Mouse (Mus musculus): ENCODE results near the gene Efna4.

Efna4 gene

DNA sequence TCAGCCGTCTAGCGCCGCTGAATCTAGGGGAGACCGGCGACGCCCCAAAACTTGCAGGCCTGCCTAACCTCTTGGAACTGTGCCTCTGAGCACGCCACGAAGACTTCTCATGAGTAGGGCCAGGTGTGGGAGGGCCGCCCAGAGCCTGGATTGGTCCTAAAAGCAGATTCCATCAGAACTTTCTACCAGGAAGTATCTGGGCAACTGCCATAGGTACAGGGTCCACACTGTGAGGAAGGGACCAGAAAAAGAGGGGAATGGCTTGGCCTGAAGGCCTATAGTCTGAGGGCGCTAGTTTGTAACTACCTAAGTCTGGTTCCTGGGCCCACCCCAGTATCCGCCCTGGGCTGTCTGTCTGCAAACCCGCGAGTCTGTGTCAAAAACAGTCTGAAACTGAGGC, 6.3 kb downstream of the Efna4 start:
- no peak for DNase-seq (ENCODE audit: low read depth, low spot score)

DNA sequence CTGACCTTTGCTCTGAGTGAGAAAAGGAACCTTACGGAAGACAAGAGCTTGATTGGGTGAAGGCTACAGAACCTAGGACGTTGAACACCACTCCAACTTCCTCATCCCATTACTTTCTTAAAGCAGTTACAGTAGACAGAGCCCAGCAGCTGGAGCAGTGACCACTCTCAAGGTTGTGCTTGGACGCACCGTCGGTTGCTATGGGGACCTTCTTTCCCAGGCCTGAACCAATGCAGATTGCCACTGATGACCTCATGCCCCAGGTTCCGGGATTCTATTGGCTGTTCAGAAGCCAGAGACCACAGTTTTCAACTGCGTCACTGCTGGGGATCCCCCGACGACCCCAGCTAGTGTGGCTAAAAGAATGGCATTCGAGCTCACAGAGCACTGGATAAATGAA, 6.9 kb downstream of the Efna4 start:
- DNase-seq (ENCODE audit: low read depth, low spot score) = peak; percentile 75

DNA sequence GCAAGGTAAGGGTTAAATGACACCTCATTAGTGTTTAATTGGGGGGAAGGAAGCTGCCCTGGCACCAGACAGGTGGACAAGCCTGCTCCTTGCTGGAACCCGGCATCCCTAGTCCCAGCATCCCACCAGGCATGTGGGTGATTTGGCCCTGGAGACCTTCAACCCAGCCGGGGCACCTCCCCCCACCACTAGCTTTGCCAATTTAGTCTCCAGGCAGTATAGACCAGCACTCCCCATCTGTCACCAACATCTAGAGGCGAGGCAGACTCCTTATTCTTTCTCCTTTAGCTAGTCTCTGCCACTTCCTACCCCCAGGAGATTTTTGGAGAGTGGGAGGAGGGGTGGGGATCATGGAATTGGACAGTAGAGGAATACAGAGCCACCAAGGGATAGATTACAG, 7.5 kb downstream of the Efna4 start:
- DNase-seq (ENCODE audit: low read depth, low spot score) = no peak

DNA sequence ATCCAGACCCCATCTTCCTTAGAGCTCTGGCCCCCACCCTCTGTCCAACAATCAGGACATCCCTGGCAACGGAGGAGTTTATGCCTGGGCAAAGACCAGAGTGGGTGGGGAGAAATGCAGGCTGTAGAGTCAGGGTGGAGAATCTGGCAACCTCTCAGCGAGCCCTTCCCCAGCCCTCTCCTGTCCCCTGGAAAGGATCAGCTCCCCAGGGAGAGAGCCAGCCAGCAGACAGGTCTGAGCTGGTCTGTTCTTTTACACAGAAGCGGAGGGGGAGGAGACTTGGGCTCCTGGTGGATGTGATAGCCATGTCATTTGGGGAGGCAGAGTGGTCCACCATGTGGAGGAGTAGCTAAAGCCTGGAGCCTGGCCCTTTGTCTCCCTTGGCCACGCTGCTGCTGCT, 9.2 kb downstream of the Efna4 start:
- no peak for DNase-seq (ENCODE audit: low read depth, low spot score)

DNA sequence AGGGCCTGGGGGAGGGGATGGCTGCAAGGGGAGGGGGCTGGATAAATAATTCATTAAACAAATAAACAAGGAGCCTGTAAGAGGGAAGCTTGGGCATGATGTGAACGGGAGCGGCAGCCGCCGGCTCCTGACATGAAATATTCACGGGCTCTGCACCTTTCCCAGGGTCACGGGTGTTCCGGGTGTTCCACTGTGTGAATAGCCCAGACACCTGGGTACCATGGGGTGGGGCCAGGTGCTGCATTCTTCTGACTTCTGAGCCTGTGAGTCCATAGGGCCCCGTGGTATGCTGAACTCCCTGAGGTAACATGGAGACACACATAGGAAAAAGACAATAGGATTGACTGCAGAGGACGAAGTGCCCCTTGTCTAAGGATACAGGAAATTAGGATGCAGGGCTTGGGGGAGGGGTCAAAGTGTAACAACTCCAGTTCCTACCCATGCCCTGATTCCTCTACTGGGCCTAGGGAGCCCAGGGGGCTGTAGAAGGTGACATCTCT, 10.4 kb downstream of the Efna4 start:
- DNase-seq (ENCODE audit: low read depth, low spot score) = no peak

DNA sequence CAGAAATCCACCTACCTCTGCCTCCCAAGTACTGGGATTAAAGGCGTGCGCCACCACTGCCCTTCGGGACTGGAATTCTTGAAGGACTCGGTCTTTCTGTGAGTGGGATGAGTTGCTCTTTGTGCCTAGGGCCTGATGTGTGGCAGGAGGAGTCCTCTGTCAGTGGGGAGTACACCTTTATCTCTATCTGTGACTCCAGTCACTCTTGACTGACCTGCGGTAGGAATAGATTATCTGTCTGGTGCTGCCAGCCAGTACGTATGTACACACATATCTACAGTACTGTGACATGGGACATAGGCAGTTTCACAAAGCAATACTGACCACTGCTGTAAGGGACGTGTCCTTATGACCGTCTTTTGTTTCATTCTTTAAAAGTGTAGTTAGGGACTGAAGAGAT, 11.9 kb downstream of the Efna4 start:
- no peak for DNase-seq (ENCODE audit: low read depth, low spot score)

DNA sequence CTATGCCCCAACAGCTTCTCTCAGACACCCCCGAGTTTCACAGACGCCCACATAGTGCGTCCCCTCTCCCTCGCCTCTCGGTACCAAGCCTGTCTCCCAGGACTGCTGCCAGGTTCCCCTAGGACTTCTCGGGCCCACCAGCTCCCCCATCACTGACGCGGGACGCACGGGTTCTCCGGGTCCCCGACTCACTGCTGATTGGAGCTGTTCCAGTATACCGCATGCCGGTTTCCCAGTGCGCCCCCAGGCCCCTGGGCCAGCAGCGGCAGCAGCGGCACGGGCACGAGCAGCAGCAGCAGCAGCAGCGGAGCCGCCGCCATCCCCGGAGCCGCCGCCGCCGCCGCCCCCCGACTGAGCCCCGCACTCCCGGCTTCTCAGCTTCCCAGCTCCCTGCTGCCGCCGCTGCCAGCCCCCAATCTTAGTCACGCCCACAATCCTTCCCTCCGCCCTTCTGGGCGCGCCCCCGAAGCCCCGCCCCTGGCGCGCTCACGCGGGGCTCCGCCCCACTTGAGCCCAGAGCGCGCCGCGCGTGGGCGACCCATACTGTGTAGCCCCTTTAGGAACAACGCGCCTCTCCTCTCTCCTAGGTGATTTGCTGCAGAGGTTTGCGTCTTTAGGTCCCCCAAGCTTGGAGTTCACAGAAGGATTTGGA, 15.2 kb downstream of the Efna4 start, which contains the start of gene Efna3:
Gene Efna3 (minus strand): TSS at position 452 of the 652 bp plus-strand sequence.
- peak; percentile 82 for DNase-seq (ENCODE audit: low read depth, low spot score)

DNA sequence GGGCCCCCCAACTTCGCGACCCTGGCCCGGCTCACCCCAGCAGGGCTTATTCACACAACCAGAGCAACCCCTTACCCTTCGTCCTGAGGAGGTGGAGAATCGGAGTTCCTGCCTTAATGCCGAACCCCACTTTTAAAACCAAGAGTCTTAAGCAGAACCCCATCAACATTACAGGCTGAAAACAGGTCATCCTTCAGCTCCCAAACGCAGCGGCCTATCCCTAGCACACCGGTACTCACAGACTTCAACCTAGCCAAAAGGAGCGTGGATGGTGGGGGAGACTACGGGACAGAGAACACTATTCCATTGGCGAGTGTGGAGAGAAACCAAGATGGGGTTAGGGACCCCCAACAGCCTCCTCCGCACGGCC, 15.7 kb downstream of the Efna4 start:
- no peak for DNase-seq (ENCODE audit: low read depth, low spot score)

DNA sequence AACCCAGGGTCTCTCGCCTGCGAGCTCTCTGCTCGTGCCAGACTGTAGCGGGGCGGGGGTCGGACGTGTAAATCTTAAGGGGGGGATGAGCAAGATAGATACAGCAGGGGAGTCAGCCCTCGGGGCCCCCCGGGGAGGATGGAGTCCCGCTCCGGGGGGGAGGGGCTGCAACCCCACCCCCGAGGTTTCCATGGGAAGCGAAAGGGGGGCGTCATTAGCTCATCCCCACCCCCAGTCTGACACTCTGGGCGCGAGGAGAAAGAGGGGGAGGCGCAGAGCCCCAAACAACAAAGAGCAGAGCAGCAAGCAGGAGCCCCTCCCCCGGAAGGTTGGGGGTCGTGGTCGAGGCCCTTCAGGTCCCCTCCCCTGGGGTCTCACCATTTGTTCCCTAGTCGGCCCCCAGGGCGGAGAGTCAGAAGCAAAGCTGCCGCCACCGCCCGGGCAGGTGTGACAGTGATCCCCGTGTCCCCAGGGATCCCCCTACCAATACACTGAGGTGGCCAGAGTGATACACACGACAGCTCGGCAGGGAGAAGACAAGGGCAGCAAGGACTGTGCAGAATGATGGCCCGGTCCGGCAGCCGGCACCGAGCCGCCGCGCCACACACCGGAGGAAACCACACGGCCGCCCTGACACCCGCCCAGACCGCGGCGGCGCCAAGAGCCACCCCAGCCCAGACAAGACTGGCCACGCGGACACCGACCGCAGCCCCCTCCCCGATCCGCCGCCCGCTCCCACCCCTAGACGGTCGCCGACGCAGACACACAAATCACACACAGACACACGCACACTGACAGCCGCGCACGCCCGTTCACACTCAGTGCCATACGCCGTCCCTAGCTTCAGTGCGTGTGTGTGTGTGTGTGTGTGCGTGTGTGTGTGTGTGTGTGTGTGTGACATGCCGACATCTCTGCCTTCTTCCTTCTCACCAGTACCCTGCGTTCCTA, 16.4 kb downstream of the Efna4 start:
- peak; percentile 61 for DNase-seq (ENCODE audit: low read depth, low spot score)

DNA sequence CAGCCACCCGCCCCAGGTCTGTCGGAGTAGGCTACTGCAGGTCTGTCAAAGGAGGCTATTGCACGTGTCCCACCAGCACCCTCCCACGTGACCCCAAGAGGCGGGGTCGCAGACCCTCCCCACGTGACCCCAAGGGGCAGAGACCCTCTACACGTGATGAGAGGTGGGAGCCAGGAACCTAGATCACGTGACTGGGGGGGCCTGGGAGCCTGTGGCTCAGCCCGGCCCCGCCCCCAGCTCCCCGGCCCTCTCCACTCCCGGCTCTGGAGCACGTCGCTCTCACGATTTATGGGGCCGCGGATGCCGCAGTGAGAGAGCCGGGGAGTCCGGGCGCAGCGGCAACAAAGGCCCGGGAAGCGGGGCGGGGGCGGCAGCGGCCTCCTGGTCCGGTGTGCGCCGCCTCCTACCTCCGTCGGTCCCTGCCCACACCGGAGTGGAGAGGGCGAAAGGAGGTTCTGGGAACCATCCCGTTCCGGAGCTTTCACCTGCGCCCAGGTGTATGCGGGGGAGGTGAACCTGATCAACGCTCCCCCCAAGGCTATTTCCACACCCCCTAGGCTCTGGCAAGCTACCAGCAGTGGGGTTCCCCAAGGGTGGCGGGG, 17.1 kb downstream of the Efna4 start:
- peak; percentile 88 for DNase-seq (ENCODE audit: low read depth, low spot score)

DNA sequence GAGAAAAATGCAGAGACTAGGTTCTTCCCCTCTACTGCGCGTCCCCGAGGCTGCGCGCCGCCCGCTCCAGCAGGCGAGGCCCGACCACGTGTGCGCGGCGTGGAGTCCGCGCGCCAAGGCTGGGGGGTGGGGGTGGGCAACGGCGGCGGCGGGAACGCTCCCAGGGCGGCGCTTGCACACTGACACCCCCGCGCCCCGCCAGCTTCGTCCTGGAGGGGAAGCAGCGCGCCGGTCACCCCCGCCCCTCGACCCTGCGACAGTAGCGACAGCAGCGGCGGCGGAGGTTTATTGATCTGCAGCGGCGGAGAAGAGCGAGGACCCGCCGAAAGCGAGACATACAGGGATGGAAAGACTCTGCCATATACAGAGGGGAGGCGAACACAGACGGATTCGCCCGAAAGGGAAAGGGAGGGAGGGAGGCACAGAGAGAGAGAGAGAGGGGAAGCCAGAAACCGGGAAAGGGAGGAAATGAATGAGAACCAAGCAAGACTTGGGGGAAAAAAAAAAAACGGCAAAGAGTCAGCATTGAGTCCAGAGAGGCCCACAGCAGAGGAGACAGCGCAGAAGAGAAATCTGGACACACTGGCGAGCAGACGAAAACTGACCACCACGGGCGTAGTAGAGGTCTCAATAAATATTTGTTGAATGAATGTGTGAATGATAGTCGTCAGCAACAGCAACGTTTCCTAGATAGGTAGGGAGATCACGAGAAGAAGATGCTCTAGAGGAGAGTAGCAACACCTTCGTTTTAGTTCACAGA, 18.1 kb downstream of the Efna4 start:
- no peak for DNase-seq (ENCODE audit: low read depth, low spot score)

DNA sequence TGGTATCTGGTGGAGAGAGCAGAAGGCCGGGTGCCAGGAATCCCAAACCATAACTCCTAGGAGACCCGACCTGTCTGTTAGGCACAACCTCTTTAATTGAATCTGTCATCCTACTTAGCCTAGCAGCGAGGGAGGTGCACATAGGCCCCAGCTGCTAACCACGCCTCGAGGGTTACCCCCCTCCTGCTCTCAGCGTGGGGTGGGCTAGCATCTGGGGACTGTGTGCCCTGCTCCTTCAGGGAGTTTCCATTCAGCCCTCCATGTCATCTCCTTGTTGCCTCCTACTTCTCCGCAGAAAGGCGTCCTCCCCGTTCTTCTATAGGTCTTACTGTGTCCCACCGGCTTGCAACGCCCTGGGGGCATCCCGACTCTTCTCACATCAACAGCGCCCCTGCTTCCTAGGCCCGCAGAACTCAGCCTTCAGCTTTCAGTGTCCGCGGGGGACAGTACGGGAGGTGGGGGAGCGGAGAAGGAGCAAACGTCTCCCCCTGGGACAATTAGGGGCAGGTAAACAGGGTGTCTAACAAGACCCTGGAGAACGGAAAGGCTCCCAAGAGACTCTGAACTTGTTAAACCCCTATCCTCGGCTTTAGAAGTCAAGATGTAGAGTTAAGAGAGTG, 18.7 kb downstream of the Efna4 start:
- no peak for DNase-seq (ENCODE audit: low read depth, low spot score)

DNA sequence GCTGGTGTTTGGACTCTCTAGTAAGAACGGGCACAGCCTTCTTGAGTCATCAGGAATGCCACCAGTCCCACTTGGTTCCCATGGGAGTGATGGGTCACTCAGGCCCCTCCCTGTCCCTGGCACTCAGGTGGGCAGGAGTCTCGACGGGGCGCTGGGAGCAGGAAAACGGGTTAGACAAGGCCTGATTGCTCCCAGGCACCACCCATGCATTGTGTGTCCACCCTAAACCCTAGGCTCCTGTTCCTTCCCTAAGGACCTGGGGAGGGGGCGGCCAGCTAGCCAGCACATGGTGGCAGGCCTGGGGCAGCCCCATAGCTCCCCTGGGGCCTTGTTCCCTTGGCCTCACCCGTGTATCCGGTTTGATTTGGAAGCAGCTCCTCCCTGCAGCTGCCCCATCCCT, 19.5 kb downstream of the Efna4 start:
- no peak for DNase-seq (ENCODE audit: low read depth, low spot score)

DNA sequence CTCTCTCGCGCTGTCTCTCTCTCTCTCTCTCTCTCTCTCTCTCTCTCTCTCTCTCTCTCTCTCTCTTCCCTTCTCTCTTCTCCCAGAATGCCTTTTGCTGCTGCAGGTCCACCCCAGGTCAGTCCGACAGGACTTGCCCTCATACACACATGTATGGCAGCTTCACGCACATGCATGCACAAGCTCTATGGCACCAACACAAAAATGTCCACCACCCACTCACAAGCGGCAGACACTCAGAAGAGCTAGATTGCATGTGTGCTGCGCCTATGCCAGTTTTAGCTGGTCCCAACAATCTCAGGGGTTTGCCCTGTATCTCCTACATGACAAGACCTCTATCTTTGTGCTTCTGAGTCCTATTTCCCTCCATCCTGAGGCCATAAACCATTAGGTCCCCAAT, 20.6 kb downstream of the Efna4 start:
- DNase-seq (ENCODE audit: low read depth, low spot score) = no peak

DNA sequence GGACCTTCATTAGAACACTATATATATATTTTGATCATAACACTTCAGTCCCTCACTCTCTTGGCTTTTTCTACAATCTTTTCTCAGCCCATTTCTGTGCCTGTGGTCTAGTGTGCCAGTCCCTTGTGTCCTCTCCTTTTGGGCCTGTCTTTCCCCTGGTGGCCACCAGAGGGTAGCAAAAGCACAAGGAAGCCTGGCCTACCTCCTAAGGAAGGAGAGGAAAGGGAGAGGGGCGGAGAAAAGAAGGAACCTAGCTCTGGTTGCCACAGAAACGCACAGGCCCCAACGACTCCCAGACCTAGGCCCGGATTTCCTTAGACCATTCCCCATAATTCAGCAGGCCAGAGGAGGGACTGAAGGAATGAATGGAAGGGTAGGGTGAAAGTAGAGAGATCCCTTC, 21.0 kb downstream of the Efna4 start:
- peak; percentile 94 for DNase-seq (ENCODE audit: low read depth, low spot score)

DNA sequence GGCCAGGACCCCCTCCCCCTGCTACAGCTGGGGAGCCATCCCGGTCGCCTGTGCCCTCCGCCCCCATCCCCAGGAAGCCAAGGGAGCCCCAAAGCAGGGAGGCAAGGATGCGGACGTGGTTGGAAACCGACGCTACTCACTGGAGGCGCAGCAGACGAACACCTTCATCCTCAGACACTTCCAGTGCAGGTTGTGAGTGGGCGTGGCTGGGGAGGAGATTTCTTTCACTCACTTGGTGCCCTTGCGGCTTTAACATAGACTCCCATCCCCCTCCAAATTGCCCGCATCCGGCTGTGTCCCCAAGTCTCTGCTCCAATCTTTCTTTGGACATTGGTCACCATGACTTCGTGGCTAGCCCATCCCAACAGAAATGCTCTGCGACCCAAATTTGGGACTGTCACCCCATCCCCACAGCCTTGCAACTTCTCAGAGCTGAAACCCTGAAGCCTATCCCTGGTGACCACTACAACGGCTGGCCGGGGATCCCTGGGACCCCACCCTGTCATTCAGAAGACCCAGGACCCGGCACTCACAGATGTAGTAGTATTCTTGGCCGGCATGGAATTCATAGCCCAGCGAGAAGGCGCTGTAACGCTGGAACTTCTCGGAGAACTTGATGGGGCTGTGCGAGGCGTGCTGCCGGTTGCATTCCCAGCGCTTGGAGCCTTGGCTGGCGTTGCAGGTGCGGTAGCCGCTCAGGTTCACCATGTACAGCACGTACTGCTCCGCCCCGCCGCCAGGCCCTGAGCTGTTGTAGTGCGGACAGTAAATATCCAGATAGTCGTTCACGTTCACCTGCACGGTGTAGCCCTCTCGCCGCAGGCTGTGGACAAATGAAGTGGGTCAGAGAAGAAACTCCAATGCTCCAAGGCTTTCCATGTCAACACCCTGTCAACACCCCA, 21.6 kb downstream of the Efna4 start:
- DNase-seq (ENCODE audit: low read depth, low spot score) = no peak

DNA sequence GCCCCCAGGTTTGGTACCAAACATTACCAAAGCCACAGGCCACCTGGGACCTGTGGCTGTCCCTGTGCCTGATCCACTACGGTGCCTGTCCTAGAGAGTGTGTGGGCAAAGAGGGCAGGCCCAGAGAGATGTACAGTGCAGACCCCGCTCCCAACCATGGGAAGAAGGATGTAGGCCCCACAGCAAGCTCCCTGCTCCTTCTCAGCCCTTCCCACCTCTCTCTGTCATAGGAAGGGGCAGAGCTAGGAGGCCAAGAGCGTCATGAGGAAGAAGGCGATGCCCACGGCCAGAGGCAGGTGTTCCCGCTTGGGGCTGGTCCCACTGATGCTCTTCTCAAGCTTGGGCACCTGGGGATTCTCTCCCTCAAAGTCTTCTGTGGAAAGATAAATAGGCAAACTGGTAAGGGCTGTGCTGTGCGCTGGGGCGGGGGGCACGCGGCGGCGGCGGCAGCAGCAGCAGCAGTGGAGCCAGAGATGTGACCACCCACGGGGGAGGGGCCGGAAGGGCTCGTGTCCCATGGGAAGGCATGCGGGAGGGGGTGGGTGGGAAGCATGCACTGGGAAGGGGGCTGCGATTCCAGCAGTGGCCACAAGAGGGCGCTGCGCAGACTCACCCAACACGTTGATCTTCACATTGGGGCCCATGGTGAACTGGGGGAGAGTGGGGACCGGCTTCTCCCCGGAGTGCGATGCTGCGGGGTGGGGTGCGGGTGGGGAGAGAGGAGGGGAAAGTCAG, 22.5 kb downstream of the Efna4 start:
- DNase-seq (ENCODE audit: low read depth, low spot score) = peak; percentile 90

DNA sequence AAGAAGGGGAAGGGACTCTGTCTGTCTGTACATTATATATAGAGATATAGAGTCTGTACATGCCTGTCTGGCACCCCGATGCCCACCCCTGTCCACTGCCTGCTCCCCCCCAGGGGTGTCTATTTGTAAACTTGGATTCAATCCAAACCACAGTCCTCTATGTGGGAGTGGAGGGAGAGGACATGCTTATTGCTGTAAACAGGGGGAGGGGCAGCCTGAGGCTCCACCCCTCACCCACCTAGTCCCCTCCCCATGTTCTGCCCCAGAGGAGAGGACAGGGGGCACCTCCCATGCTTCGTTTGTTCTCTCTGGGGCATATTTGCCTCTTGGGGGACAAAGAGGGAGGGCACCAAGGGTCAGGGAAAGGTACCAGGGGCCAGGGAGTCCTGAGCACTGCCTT, 23.0 kb downstream of the Efna4 start:
- no peak for DNase-seq (ENCODE audit: low read depth, low spot score)

DNA sequence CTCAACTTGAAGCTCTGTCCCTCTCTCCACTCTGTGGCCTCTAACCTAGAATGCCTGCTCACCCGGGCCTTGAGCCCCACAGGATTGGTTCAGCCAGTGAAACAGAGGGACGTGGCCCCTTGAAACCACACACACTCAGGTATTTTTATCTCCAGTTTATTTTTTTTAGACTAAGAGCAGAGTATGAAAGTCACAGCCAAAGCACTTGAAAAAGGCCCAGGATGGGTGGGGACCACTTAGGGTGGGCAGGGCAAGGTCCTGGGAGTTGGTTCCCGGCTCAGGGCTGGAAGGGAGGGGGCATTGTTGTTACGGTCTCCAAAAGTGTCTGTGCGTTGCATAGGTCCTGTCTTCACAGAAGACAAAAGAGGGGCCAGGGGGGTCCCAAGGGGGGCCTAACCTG, 23.5 kb downstream of the Efna4 start:
- DNase-seq (ENCODE audit: low read depth, low spot score) = no peak

DNA sequence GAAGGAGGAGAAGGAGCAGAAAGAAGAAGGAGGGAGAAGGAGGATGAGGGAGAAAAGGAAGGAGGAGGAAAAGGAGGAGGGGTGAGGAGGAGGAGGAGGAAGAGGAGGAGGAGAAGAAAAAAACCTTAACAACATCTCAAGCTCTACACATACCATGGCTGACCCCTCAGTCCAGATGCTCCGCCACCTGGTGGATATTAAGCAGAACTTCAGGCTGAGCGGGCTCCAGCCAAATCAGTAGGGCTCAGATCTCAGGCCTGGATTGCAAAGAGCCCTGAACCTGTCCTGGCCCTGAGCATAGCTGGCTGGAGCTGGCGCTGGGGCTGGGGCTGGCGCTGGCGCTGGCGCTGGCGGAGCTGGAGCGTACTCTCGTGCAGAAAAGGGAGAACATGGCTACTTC, 29.7 kb downstream of the Efna4 start:
- DNase-seq (ENCODE audit: low read depth, low spot score) = peak; percentile 78
